Mouse (Mus musculus): ENCODE data around the gene Syt16.

The Syt16 gene

GRCm38 (mm10) chr12:74014739-74015270 is 17.3 kb downstream of the Syt16 start:
- DNase-seq: peak; percentile 32

- no peak for DNase-seq
Measured at GRCm38 (mm10) chr12:74015491-74015890, 18.0 kb downstream of the Syt16 start.

GRCm38 (mm10) chr12:74023260-74023659 is 25.8 kb downstream of the Syt16 start:
- no peak for DNase-seq

GRCm38 (mm10) chr12:74024912-74025311 is 27.5 kb downstream of the Syt16 start:
- no peak for DNase-seq

GRCm38 (mm10) chr12:74043225-74043624 is 45.8 kb downstream of the Syt16 start:
- DNase-seq: no peak

GRCm38 (mm10) chr12:74043755-74044154 is 46.3 kb downstream of the Syt16 start:
- DNase-seq: no peak

- no peak for DNase-seq
Measured at GRCm38 (mm10) chr12:74044241-74044640, 46.8 kb downstream of the Syt16 start.

- DNase-seq: peak; percentile 13
Measured at GRCm38 (mm10) chr12:74055336-74055931, 58.0 kb downstream of the Syt16 start.

GRCm38 (mm10) chr12:74056162-74056561 is 58.7 kb downstream of the Syt16 start:
- DNase-seq: no peak

- DNase-seq: no peak
Measured at GRCm38 (mm10) chr12:74062547-74062946, 65.1 kb downstream of the Syt16 start.

- no peak for DNase-seq
Measured at GRCm38 (mm10) chr12:74068912-74069311, 71.5 kb downstream of the Syt16 start.

GRCm38 (mm10) chr12:74075590-74075989 is 78.1 kb downstream of the Syt16 start:
- DNase-seq: no peak

GRCm38 (mm10) chr12:74076091-74076490 is 78.6 kb downstream of the Syt16 start:
- no peak for DNase-seq

- DNase-seq: no peak
Measured at GRCm38 (mm10) chr12:74081122-74081521, 83.7 kb downstream of the Syt16 start.

GRCm38 (mm10) chr12:74084389-74084788 is 86.9 kb downstream of the Syt16 start:
- no peak for DNase-seq

GRCm38 (mm10) chr12:74087086-74087485 is 89.6 kb downstream of the Syt16 start:
- peak; percentile 37 for DNase-seq

GRCm38 (mm10) chr12:74089342-74090131 is 92.1 kb downstream of the Syt16 start:
- DNase-seq: no peak

GRCm38 (mm10) chr12:74092546-74092945 is 95.1 kb downstream of the Syt16 start:
- no peak for DNase-seq

GRCm38 (mm10) chr12:74093110-74093509 is 95.6 kb downstream of the Syt16 start:
- no peak for DNase-seq

GRCm38 (mm10) chr12:74094701-74095100 is 97.2 kb downstream of the Syt16 start:
- DNase-seq: no peak

GRCm38 (mm10) chr12:74098572-74099290 is 101.3 kb downstream of the Syt16 start:
- DNase-seq: no peak

- no peak for DNase-seq
Measured at GRCm38 (mm10) chr12:74105811-74106513, 108.5 kb downstream of the Syt16 start.

- DNase-seq: no peak
Measured at GRCm38 (mm10) chr12:74108663-74109081, 111.2 kb downstream of the Syt16 start.
